Mouse (Mus musculus) left cerebral cortex, adult 18-20 months (tissue): ENCODE results near the gene Zfp93. TPM values are rescaled to one million over a fixed set of nuclear protein-coding genes. Genes with fewer than 3 reads are reported as not detected.

Experiments
- DNase-seq, 2 experiments: peaks; one replicate each; pipeline ENCODE4 v3.0.0; 2021 to 2022; ENCODE audit warnings: low spot score in 2 of 2, mixed read lengths in 1 of 2
- total RNA-seq, 2 experiments: library from RNA; stranded (reverse); gene quantifications; 2 replicates each; pipeline ENCODE4 v1.2.3; 2021

Gene Zfp93
- total RNA-seq, 2 experiments from 2014 or later = 11.6 to 12.7 TPM

GRCm38 (mm10) chr7:24290106-24290693, 20.0 kb downstream of the Zfp93 start:
- DNase-seq = no peak

GRCm38 (mm10) chr7:24291387-24292090, 21.3 kb downstream of the Zfp93 start:
- DNase-seq = no peak

GRCm38 (mm10) chr7:24293061-24293851, 23.0 kb downstream of the Zfp93 start:
- no peak for DNase-seq

- no peak for DNase-seq
Observed at GRCm38 (mm10) chr7:24294763-24295162, 24.5 kb downstream of the Zfp93 start.

- DNase-seq = no peak
Observed at GRCm38 (mm10) chr7:24295376-24295775, 25.2 kb downstream of the Zfp93 start.

- no peak for DNase-seq
Observed at GRCm38 (mm10) chr7:24296386-24296785, 26.2 kb downstream of the Zfp93 start.

- DNase-seq = no peak
Observed at GRCm38 (mm10) chr7:24297361-24298095, 27.3 kb downstream of the Zfp93 start.

- no peak for DNase-seq
Observed at GRCm38 (mm10) chr7:24298635-24298972, 28.4 kb downstream of the Zfp93 start.

GRCm38 (mm10) chr7:24298973-24299708, 28.9 kb downstream of the Zfp93 start:
- peak; percentile 82 to 90 for DNase-seq

- no peak for DNase-seq
Observed at GRCm38 (mm10) chr7:24299823-24300481, 29.7 kb downstream of the Zfp93 start.

GRCm38 (mm10) chr7:24300771-24301282, 30.6 kb downstream of the Zfp93 start, which contains the start of gene Zfp61:
TSS of gene Zfp61 (minus strand) at chr7:24301232.
- DNase-seq = no peak

GRCm38 (mm10) chr7:24315726-24316566, 45.7 kb downstream of the Zfp93 start:
- no peak for DNase-seq

- DNase-seq = peak; percentile 97 to 98
Observed at GRCm38 (mm10) chr7:24316567-24317092, 46.4 kb downstream of the Zfp93 start, which contains the start of gene Zfp94. TSS of gene Zfp94 (minus strand) at chr7:24316666.

GRCm38 (mm10) chr7:24318942-24319341, 48.7 kb downstream of the Zfp93 start:
- DNase-seq = no peak

- no peak for DNase-seq
Observed at GRCm38 (mm10) chr7:24322593-24322992, 52.4 kb downstream of the Zfp93 start.

- DNase-seq = peak in 1 of 2 experiments; percentile 24
Observed at GRCm38 (mm10) chr7:24325197-24325596, 55.0 kb downstream of the Zfp93 start.

GRCm38 (mm10) chr7:24325675-24326128, 55.5 kb downstream of the Zfp93 start:
- peak; percentile 53 to 69 for DNase-seq
